Mouse (Mus musculus): ENCODE data around the gene Thrb.
"Not testable (repeated sequence)": the region's sequence is repeated elsewhere in the genome, so short reads cannot be mapped to it uniquely, and the experiment has no call there.

Thrb gene

GRCm38 (mm10) chr14:17879446-17879845 lies 219.4 kb downstream of the Thrb start:
- no peak for DNase-seq (ENCODE audit: low read depth)

DNA sequence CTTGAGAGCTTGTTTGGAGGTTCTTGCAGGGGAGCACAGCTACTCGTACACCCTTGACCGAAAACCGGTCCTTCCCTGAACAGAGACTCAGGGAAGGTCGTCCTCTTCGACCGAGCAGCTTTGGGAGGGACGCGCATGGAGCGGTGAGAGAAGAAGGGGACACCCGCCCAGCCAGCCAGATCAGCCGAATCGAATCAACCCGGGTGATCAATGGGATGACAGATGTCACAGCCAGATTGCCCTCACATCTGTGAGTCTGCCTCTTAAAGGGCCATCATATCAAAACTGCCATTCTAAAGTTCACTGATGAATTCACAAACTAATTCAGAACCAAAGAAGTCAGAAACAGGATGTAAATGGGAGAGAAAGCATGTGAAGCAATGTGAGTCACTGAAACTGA lies 224.8 kb downstream of the Thrb start:
- no peak for DNase-seq (ENCODE audit: low read depth)

- DNase-seq (ENCODE audit: low read depth) = no peak
Observed at GRCm38 (mm10) chr14:17885320-17885719, 225.3 kb downstream of the Thrb start.

GRCm38 (mm10) chr14:17894791-17895190 lies 234.7 kb downstream of the Thrb start:
- no peak for DNase-seq (ENCODE audit: low read depth)

DNA sequence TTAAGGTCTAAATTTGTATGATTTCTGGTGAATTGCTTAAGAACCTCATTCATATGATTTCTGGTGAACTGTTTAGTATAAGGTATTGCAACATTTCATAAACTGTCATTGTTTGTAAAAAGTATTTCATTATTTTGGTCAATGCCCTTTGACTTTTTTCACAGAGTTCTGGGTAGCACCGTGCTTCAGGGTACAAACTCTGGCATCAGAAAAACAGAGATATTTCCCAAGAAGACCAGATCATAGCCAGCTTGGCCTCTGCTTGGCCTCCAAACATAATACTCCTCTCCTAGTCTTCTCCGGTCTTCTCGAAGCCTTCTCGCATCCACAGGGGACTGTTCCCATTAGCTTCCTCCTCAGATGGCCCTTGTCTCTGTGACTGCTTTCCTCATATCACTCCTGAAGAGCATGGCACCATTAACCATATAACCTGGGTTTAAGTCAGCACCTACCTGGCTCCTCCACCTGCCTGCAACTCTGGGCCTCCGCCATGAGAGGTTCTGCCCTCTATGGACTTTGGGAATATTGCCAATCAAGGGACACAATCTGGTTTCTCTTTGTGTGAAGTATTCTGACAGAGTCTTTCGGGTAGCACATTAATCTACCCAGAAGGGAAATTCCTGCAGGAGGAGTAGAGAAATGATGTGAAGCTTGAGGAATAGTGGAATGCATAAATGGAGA lies 239.8 kb downstream of the Thrb start:
- DNase-seq (ENCODE audit: low read depth) = no peak

DNA sequence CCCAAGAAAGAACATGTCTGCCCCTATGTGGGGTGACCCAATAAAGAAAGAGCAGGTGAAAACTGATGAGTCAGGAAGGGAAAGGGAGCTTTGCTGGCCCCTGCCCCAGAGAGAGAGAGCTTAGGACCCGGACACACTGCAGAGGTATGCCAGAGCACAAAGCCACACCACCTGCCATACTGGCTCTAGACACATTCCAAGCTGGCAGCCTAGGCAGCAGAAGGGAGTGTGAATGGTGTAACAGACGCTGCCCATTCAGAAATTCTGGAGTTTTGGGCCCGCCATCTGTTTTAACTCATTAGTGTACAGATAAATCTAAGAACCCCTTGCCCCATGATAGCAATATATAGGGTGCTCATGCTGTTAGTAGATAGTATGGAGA lies 240.3 kb downstream of the Thrb start:
- DNase-seq (ENCODE audit: low read depth) = no peak

DNA sequence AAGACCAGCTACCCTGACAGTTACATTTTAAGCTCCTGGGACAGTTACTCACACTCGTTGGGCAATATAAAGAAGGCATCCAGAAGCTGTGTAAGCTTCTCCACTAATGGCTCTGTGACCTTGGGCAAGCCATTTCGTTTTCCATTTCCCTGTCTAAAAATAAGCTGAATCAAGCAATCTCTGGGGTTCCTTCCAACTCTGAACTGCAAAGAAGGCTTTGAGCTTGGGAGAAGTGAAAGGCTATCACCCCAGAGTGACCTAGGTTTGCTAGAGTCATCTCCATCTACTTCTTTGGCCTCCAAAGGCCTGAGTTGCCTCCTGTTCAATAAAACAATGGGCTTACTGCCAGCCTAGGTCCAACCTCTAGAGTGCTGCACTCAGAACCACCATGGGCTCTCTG lies 242.4 kb downstream of the Thrb start:
- DNase-seq (ENCODE audit: low read depth) = peak; percentile 8

- peak; percentile 53 for DNase-seq (ENCODE audit: low read depth)
Observed at GRCm38 (mm10) chr14:17903121-17903520, 243.1 kb downstream of the Thrb start.

- peak; percentile 27 for DNase-seq (ENCODE audit: low read depth)
Observed at GRCm38 (mm10) chr14:17904554-17904953, 244.5 kb downstream of the Thrb start.

- no peak for DNase-seq (ENCODE audit: low read depth)
Observed at GRCm38 (mm10) chr14:17905627-17906026, 245.6 kb downstream of the Thrb start.

DNA sequence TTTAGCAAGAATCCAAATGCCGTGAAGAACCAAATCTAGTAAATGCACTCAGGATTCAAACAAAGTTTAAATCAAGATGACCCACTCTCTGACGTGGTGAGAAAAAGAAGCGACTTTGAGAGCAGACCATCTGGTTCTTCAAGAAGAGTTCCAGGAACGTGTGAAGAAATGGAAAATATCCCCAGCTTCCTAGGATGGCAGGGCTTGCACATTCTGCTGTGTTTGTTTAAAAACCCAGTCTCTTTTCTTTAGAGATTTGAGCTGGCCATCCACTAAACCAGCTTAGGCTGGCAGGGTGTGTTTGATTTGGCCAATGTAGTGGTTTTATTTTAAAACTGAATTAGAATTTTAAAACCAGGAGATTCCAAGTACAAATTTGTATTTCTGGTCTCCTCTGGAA lies 246.9 kb downstream of the Thrb start:
- no peak for DNase-seq (ENCODE audit: low read depth)

GRCm38 (mm10) chr14:17911157-17911556 lies 251.1 kb downstream of the Thrb start:
- no peak for DNase-seq (ENCODE audit: low read depth)

DNA sequence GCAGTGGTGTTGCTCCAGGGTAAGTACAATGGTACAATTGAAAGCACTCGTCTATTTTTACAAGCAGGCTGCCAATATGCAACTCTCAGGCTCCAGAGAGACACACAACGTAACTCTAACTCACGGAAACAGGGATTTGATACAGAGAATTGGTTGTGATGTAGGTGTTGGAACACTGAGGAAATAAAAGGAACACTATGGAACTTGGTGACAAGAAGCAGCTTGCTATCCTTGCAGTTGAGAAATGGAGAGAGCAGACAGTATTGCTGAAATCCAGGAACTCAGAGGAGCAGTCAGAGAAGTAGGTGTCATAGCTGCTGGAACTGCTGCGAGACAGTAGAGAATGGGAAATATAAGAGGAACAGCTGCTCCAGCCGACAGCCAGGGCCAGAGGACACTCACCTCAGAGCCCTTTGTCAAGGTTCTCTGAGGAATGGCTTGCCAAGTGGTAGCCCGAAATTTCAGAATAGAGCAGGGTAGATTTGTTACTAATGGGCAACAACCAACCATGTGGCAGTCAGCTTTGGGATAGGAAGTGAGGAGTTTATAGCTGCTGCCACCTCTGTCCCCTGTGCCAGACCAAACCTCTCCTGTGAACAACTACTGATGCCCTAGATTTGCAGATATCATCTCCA lies 252.6 kb downstream of the Thrb start:
- no peak for DNase-seq (ENCODE audit: low read depth)

DNA sequence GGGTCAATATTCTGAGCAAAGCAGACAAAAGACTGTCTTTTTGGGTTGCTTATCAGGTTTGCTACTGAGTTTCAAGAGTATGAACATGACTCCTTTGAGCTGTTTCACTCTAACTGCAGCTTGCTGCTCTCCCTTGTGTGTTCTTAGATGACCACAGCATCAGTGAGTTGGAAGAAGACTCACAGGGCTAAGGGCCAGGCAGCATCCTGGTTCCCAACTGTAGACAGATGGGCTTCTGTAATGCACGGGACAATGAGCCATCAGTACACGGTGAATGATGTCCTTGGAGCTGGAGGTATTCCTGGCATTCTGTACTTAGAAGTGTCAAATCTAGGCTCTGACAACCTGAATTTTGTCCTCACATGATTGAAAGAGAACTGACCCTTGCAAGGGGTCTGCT lies 255.5 kb downstream of the Thrb start:
- DNase-seq (ENCODE audit: low read depth) = no peak

DNA sequence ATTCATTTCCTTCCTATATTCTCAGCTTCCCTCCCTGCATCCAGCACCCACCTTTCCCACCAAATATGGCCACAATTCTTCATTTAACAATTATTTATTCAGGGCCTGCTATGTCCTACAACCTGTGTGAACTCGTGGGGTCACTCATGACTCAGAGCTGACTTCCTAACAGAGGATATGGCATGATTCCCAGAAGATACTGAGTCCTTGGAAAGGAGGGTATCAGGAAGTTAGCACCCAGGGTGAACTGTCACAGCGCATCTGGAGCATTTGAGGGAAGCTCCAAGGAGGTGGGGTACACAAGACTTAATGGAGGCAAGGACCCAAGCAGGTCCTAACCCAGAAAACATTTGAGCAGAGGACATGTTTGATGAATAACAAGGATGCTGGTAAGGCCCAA lies 256.6 kb downstream of the Thrb start:
- no peak for DNase-seq (ENCODE audit: low read depth)

DNA sequence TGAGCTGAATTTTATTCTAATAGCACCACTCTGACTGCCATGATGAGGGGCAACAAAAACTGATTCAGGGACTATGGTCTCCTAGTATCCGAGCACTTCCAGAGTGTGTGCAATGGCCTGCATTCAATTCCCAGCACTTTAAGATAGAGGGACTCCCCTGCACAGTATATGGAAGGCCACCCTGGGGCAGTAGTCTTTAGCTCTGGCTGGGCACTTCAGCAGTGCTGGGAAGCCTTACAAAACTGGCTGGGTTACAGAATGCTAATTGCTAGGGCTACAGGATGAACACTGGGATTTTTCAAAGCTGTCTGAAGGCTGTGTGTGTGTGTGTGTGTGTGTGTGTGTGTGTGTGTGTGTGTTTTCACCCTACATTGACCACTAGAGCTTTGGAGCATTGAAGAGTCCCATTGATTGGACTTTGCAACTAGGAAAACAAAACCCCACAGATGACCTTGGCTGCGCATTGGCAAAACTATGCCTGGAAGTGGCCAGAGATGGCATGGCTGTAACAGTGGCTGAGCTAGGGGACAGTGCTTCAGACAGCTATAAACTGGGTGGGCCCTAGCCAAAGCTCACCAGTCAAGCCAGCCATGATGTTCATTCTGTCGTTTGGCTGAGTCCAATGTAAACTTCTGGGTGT lies 257.2 kb downstream of the Thrb start:
- DNase-seq (ENCODE audit: low read depth) = peak; percentile 27

DNA sequence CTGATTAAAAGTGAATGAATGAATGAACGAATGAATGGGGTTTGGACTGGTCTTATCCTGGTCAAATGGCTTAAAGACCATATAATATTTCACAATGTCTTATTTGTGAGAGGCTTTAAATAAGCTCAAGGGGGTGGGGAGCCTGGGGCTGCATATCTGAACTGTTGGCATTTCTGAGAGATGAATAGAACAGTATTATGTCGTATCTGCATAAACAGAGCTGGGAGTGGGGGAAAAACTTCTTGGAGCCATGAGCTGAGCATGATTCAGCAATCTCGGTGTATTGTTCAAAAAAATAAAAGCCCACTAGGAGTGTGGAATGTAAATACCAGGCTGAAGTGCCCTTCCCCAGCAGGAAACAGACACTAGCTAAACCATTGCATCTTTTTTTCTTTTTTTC lies 257.8 kb downstream of the Thrb start:
- peak; percentile 79 for DNase-seq (ENCODE audit: low read depth)

DNA sequence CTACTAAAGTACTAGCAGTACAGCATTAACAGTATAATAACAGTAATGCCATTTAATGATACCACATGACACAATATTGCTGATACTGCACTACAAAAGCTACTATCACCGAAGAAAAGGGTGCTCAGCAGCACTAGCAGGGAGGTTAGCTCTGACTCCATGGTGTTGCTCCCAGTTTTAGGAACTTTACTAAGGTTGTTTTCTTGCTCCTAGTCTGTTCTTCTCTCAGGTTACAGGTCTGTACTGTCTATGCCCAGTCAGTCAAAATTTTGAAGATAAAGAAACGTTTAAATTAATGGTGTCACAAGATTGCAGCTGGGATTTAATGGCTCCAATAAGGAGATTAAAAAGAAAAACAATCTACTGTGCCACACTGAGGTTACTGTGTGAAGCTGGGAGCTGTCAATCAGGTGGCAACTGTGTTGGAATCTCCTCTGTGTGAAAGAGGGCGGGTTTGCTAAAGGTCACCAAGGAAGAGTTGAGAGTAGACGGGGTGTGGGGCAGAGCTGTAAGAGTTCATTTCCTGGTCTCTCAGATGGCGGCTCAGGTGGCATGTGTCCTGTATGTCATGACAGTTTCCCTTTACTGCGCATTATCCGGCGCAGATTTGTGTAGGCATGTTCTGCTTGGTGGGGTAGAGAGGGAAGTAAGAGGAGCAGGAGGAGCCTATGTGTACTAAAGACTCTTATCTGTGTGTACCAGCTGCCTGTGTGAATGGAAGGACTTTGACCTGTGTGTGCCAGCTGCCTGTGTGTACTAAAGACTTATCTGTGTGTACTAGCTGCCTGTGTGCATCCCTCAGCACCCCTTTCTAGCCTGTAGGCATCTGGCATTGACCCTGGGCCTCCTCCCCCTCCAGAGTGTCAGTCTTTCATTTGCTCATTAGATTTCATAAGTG lies 263.0 kb downstream of the Thrb start:
- DNase-seq (ENCODE audit: low read depth) = no peak

DNA sequence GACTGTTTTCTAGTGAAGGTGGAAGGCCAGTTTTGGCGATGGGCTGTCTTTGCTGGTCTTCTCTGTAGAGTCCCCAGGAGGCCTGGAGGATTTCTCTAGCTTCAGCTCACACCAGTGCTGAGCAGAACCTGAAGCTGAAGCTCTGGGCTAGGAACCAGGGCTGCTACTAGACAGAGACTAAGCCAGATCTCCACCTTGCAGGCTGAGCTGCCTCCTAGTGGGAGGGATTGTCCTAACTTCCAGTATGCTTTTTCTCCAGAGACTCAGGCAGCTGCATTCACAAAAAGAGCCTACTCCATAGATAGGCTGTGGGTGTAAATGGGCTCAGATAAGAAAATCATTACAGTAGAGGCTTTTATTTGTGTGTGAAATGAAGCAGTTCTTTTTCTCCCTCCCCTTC lies 267.4 kb downstream of the Thrb start:
- peak; percentile 76 for DNase-seq (ENCODE audit: low read depth)

DNA sequence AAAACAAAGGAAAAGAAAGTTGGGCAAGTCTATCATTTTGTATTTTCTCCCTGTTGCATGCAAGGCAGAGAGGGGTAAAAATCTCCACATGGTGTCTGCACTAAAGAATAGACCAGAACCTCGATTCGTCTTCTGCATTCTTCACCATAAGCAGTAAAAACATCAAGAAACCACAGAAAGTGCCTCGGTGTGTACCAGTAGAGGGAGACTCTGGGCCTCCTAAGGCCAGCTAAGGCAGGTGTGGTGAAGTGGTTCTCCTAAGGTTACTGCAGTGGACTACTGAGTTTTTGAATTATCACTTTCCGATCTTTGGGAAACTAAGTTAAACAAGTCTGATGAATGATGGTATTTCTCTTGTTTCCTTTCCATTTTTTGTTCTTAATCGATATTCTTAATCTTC lies 269.5 kb downstream of the Thrb start:
- DNase-seq (ENCODE audit: low read depth) = no peak

DNA sequence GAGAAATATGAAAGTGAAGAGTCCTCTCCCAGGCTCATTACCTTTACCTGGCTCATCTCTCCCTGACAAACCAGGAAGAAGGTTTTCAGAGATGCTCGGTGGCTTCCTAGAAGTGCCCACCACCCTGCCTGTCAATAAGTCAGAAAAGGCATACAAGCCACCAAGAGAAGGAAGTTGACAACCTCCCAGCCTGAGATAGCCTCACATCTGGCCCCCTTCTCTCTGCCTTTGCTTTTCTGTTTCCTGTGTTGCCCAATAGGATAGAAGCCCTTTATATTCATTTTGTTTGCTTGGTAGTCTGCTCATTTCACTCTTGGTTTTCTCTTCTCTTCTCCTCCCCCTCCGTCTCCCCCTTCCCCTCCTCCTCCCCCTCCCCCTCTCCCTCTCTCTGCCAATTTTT lies 273.4 kb downstream of the Thrb start:
- DNase-seq (ENCODE audit: low read depth) = no peak

DNA sequence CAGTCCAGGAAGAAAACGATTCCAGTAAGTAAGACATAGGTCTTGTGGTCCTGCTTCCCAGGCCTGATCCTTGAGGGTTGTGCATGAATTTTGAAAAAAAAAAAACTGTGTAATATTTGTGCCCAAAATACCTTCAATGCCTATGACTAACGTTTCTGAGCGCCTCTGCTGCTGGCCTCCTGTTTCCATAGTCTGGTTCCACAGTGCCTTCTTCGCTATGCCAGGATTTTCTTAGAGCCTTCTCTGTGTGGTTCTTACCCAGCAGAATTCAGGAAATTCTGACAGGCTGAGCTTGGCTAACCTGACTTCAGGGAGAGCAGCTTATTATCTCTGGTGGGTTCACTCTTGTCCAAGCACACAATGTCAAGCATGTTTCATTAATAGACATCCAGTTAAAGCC lies 274.7 kb downstream of the Thrb start:
- not testable (repeated sequence) for DNase-seq (ENCODE audit: low read depth)

- no peak for DNase-seq (ENCODE audit: low read depth)
Observed at GRCm38 (mm10) chr14:17954038-17954437, 294.0 kb downstream of the Thrb start.
